In genomic region chr5:108246314-108246765, GRCm38 (mm10) we compare ENCODE assay signal across 18 mouse cellular contexts. TPM values are rescaled to one million over a fixed set of nuclear protein-coding genes. Genes with fewer than 3 reads are reported as not detected.
DNase-seq lines count a peak whose midpoint lies in the region; ATAC-seq and TF ChIP-seq lines count a peak whose summit lies in the region.
"Had no signal": no experiment of that assay in that cellular context is flagged by ENCODE, and none has a peak within 500 bp of the region (broad histone marks: within the 10 kb centered on the region; RNA-seq: fewer than 3 reads in every experiment).

No protein-coding gene starts in this region.

- no peak overlapping the region for H3K9ac ChIP-seq in forebrain, postnatal 0 days
- no peak overlapping the region for H3K9ac ChIP-seq in forebrain, embryonic 14.5 days (ENCODE audit: low read length)
- H3K9ac ChIP-seq: forebrain, embryonic 12.5 days; midbrain, embryonic 12.5 days; neural tube, embryonic 15.5 days had no signal

- H3K27me3 ChIP-seq in forebrain, postnatal 0 days (ENCODE audit: insufficient read depth, low read length), result no peaks in the 10 kb centered on the region
- no peaks in the 10 kb centered on the region for H3K27me3 ChIP-seq in forebrain, embryonic 14.5 days (replicated peaks; ENCODE audit: control insufficient read depth, insufficient read depth, low read length)
- H3K27me3 ChIP-seq: forebrain, embryonic 12.5 days; midbrain, embryonic 12.5 days; neural tube, embryonic 15.5 days had no signal

- 51% methylated on average over 3 of the region's 3 CpGs for WGBS in forebrain, postnatal 0 days
- WGBS in forebrain, embryonic 14.5 days, result 77% methylated on average over 3 of the region's 3 CpGs

- no peaks in the 10 kb centered on the region for H3K9me3 ChIP-seq in forebrain, postnatal 0 days (ENCODE audit: low read length)
- H3K9me3 ChIP-seq in forebrain, embryonic 14.5 days (replicated peaks; ENCODE audit: control insufficient read depth, low read length), result no peaks in the 10 kb centered on the region
- H3K9me3 ChIP-seq: forebrain, embryonic 12.5 days; midbrain, embryonic 12.5 days; neural tube, embryonic 15.5 days had no signal

- no peak overlapping the region for H3K4me3 ChIP-seq in forebrain, postnatal 0 days (ENCODE audit: low read depth, low read length)
- H3K4me3 ChIP-seq in forebrain, embryonic 14.5 days (ENCODE audit: low read depth, low read length), result no peak overlapping the region
- H3K4me3 ChIP-seq: forebrain, embryonic 12.5 days; midbrain, embryonic 12.5 days; neural tube, embryonic 15.5 days had no signal

- ATAC-seq in forebrain, postnatal 0 days, result no peak
- ATAC-seq in forebrain, embryonic 14.5 days, result no peak
- ATAC-seq in common myeloid progenitor, adult 5-6 weeks (replicated peaks; ENCODE audit: low read depth, poor library complexity, severe bottlenecking), result peak; percentile 74
- no peak for ATAC-seq in frontal cortex, adult (ENCODE audit: low TSS enrichment)

- no peaks in the 10 kb centered on the region for H3K36me3 ChIP-seq in forebrain, postnatal 0 days (ENCODE audit: insufficient read depth)
- no peaks in the 10 kb centered on the region for H3K36me3 ChIP-seq in forebrain, embryonic 14.5 days (ENCODE audit: control insufficient read depth, insufficient read depth, low read length)
- H3K36me3 ChIP-seq: forebrain, embryonic 12.5 days; midbrain, embryonic 12.5 days; neural tube, embryonic 15.5 days had no signal

- TF ChIP-seq CTCF in forebrain, postnatal 0 days (IDR thresholded peaks at IDR 0.05; ENCODE audit: low read depth), result no peak

- H3K4me1 ChIP-seq in forebrain, postnatal 0 days (ENCODE audit: insufficient read depth), result no peaks in the 10 kb centered on the region
- no peaks in the 10 kb centered on the region for H3K4me1 ChIP-seq in forebrain, embryonic 14.5 days (ENCODE audit: control insufficient read depth, insufficient read depth, low read length)
- H3K4me1 ChIP-seq: forebrain, embryonic 12.5 days; midbrain, embryonic 12.5 days; neural tube, embryonic 15.5 days had no signal

- no peak overlapping the region for H3K4me2 ChIP-seq in forebrain, postnatal 0 days (ENCODE audit: low read depth)
- H3K4me2 ChIP-seq in forebrain, embryonic 14.5 days (ENCODE audit: low read length), result no peak overlapping the region
- H3K4me2 ChIP-seq: forebrain, embryonic 12.5 days; liver, embryonic 11.5 days; midbrain, embryonic 12.5 days; neural tube, embryonic 15.5 days had no signal

- DNase-seq in forebrain, postnatal 0 days, result peak; percentile 4
- DNase-seq in forebrain, embryonic 14.5 days (ENCODE audit: low spot score), result no peak
- DNase-seq in spleen, postnatal 36 days (ENCODE audit: low spot score in 2 of 2), result peak; percentile 6 to 32
- DNase-seq in spleen, postnatal 14 days (ENCODE audit: low spot score in 2 of 2), result no peak
- DNase-seq in left cerebral cortex, adult 11 months (ENCODE audit: low spot score), result no peak
- DNase-seq in embryo, embryonic 9.5 days (ENCODE audit: extremely low spot score), result no peak
- DNase-seq: cerebellum, adult 18-20 months; gastrocnemius, postnatal 36 days; heart, postnatal 14 days; kidney, adult 9 months; right cerebral cortex, postnatal 14 days had no signal

- H3K27ac ChIP-seq in forebrain, postnatal 0 days (ENCODE audit: low read depth, low read length), result no peak overlapping the region
- H3K27ac ChIP-seq in forebrain, embryonic 14.5 days (ENCODE audit: low read depth, low read length), result no peak overlapping the region
- H3K27ac ChIP-seq: forebrain, embryonic 12.5 days; midbrain, embryonic 12.5 days; neural tube, embryonic 15.5 days; stomach, postnatal 0 days had no signal

RNA-seq across cellular contexts. Expression of gene Dr1, which starts 22.4 kb away (rescaled TPM):
- 39.9 and 43.7 TPM in 2 replicates for total RNA-seq in forebrain, postnatal 0 days (2014; rRNA removed)
- polyA plus RNA-seq in forebrain, postnatal 0 days (2015; fragmentation: Nextera tagmentation; extraction: Ambion mirVana), result 29.5 and 38.1 TPM in 2 replicates
- 45.4 and 54.1 TPM in 2 replicates for polyA plus RNA-seq in forebrain, embryonic 14.5 days (2014; fragmentation: Nextera tagmentation; extraction: Ambion mirVana)
- 57.1 and 71.1 TPM in 2 replicates for total RNA-seq in common myeloid progenitor, adult 5-6 weeks (2017)

Comparison
In these comparisons a context has a peak if more than half of its experiments do, and no peak if none do; other contexts are left out.
1. DNase-seq: peak in forebrain, postnatal 0 days (single experiment) and spleen, postnatal 36 days (2 of 2); none in forebrain, embryonic 14.5 days (single experiment), spleen, postnatal 14 days (0 of 2), left cerebral cortex, adult 11 months (single experiment) and embryo, embryonic 9.5 days (single experiment).